Mouse (Mus musculus): ENCODE results near the gene Serpina10. TPM values are rescaled to one million over a fixed set of nuclear protein-coding genes. Genes with fewer than 3 reads are reported as not detected.
"Not testable (repeated sequence)": the region's sequence is repeated elsewhere in the genome, so short reads cannot be mapped to it uniquely, and the experiment has no call there.

Serpina10 gene
- polyA plus RNA-seq, 1 experiment: not detected

GRCm38 (mm10) chr12:103670344-103670743 lies 39.1 kb upstream of the Serpina10 start:
- H3K79me2 ChIP-seq (ENCODE audit: control insufficient read depth, insufficient read depth): no peaks in the 10 kb centered on the region
- no peaks in the 10 kb centered on the region for H3K27me3 ChIP-seq (ENCODE audit: control insufficient read depth, insufficient read depth, insufficient read length)
- H3ac ChIP-seq (ENCODE audit: control insufficient read depth, insufficient read length, low read depth): no peak overlapping the region
- H3K4me3 ChIP-seq (ENCODE audit: insufficient read depth, poor library complexity, severe bottlenecking): no peak overlapping the region
- no peaks in the 10 kb centered on the region for H3K36me3 ChIP-seq (ENCODE audit: control insufficient read depth, insufficient read depth)
- H3K79me3 ChIP-seq (ENCODE audit: low read depth): no peaks in the 10 kb centered on the region
- TF ChIP-seq MAX (IDR thresholded peaks at IDR 0.05) (no peak), MYOD1 (IDR thresholded peaks at IDR 0.05; ENCODE audit: control insufficient read depth, insufficient read length, low read depth) (no peak), CTCF (IDR thresholded peaks at IDR 0.05; ENCODE audit: control insufficient read depth, insufficient read depth, insufficient read length) (no peak), CEBPB (IDR thresholded peaks at IDR 0.05; ENCODE audit: low read depth) (no peak), USF1 (IDR thresholded peaks at IDR 0.05; ENCODE audit: low read depth) (no peak), MYOG (IDR thresholded peaks at IDR 0.05; ENCODE audit: control insufficient read depth, extremely low read depth, insufficient read length) (no peak), FOSL1 (IDR thresholded peaks at IDR 0.05; ENCODE audit: insufficient read depth, low read length, poor library complexity, severe bottlenecking) (no peak)

GRCm38 (mm10) chr12:103665286-103665685 lies 34.0 kb upstream of the Serpina10 start:
- Histone ChIP-seq H3K27me3 (ENCODE audit: control insufficient read depth, insufficient read depth, insufficient read length) (no peaks in the 10 kb centered on the region), H3K79me2 (ENCODE audit: control insufficient read depth, insufficient read depth) (no peaks in the 10 kb centered on the region), H3K79me3 (ENCODE audit: low read depth) (no peaks in the 10 kb centered on the region), H3ac (ENCODE audit: control insufficient read depth, insufficient read length, low read depth) (no peak overlapping the region), H3K36me3 (ENCODE audit: control insufficient read depth, insufficient read depth) (no peaks in the 10 kb centered on the region), H3K4me3 (ENCODE audit: insufficient read depth, poor library complexity, severe bottlenecking) (no peak overlapping the region)
- no peak for TF ChIP-seq MYOG (IDR thresholded peaks at IDR 0.05; ENCODE audit: control insufficient read depth, extremely low read depth, insufficient read length)
- TF ChIP-seq CTCF (IDR thresholded peaks at IDR 0.05; ENCODE audit: control insufficient read depth, insufficient read depth, insufficient read length): no peak
- TF ChIP-seq CEBPB (IDR thresholded peaks at IDR 0.05; ENCODE audit: low read depth): no peak
- TF ChIP-seq USF1 (IDR thresholded peaks at IDR 0.05; ENCODE audit: low read depth): no peak
- TF ChIP-seq MYOD1 (IDR thresholded peaks at IDR 0.05; ENCODE audit: control insufficient read depth, insufficient read length, low read depth): no peak
- no peak for TF ChIP-seq FOSL1 (IDR thresholded peaks at IDR 0.05; ENCODE audit: insufficient read depth, low read length, poor library complexity, severe bottlenecking)
- no peak for TF ChIP-seq MAX (IDR thresholded peaks at IDR 0.05)

- not testable (repeated sequence) for H3K4me3 ChIP-seq (ENCODE audit: insufficient read depth, poor library complexity, severe bottlenecking); H3ac ChIP-seq (ENCODE audit: control insufficient read depth, insufficient read length, low read depth); H3K27me3 ChIP-seq (ENCODE audit: control insufficient read depth, insufficient read depth, insufficient read length); H3K79me2 ChIP-seq (ENCODE audit: control insufficient read depth, insufficient read depth); H3K36me3 ChIP-seq (ENCODE audit: control insufficient read depth, insufficient read depth); H3K79me3 ChIP-seq (ENCODE audit: low read depth)
These were observed 30.8 kb upstream of the Serpina10 start for GRCm38 (mm10) chr12:103662053-103662452.

- Histone ChIP-seq H3K79me3 (ENCODE audit: low read depth) (no peaks in the 10 kb centered on the region), H3K79me2 (ENCODE audit: control insufficient read depth, insufficient read depth) (no peaks in the 10 kb centered on the region), H3K36me3 (ENCODE audit: control insufficient read depth, insufficient read depth) (no peaks in the 10 kb centered on the region), H3ac (ENCODE audit: control insufficient read depth, insufficient read length, low read depth) (no peak overlapping the region), H3K4me3 (ENCODE audit: insufficient read depth, poor library complexity, severe bottlenecking) (no peak overlapping the region), H3K27me3 (ENCODE audit: control insufficient read depth, insufficient read depth, insufficient read length) (no peaks in the 10 kb centered on the region)
- TF ChIP-seq CTCF (IDR thresholded peaks at IDR 0.05; ENCODE audit: control insufficient read depth, insufficient read depth, insufficient read length): no peak
- TF ChIP-seq CEBPB (IDR thresholded peaks at IDR 0.05; ENCODE audit: low read depth): no peak
- TF ChIP-seq MAX (IDR thresholded peaks at IDR 0.05): no peak
- no peak for TF ChIP-seq MYOG (IDR thresholded peaks at IDR 0.05; ENCODE audit: control insufficient read depth, extremely low read depth, insufficient read length)
These were observed 28.8 kb upstream of the Serpina10 start for GRCm38 (mm10) chr12:103660076-103660475.

- TF ChIP-seq MYOD1 (IDR thresholded peaks at IDR 0.05; ENCODE audit: control insufficient read depth, insufficient read length, low read depth) (no peak), CTCF (IDR thresholded peaks at IDR 0.05; ENCODE audit: control insufficient read depth, insufficient read depth, insufficient read length) (no peak), USF1 (IDR thresholded peaks at IDR 0.05; ENCODE audit: low read depth) (no peak), CEBPB (IDR thresholded peaks at IDR 0.05; ENCODE audit: low read depth) (no peak), MYOG (IDR thresholded peaks at IDR 0.05; ENCODE audit: control insufficient read depth, extremely low read depth, insufficient read length) (no peak), MAX (IDR thresholded peaks at IDR 0.05) (no peak), FOSL1 (IDR thresholded peaks at IDR 0.05; ENCODE audit: insufficient read depth, low read length, poor library complexity, severe bottlenecking) (no peak)
- Histone ChIP-seq H3K79me2 (ENCODE audit: control insufficient read depth, insufficient read depth) (no peaks in the 10 kb centered on the region), H3K36me3 (ENCODE audit: control insufficient read depth, insufficient read depth) (no peaks in the 10 kb centered on the region), H3ac (ENCODE audit: control insufficient read depth, insufficient read length, low read depth) (no peak overlapping the region), H3K27me3 (ENCODE audit: control insufficient read depth, insufficient read depth, insufficient read length) (no peaks in the 10 kb centered on the region), H3K4me3 (ENCODE audit: insufficient read depth, poor library complexity, severe bottlenecking) (no peak overlapping the region), H3K79me3 (ENCODE audit: low read depth) (no peaks in the 10 kb centered on the region)
These were observed 27.9 kb upstream of the Serpina10 start for GRCm38 (mm10) chr12:103659171-103659570.

GRCm38 (mm10) chr12:103657991-103658390 lies 26.7 kb upstream of the Serpina10 start:
- TF ChIP-seq CEBPB (IDR thresholded peaks at IDR 0.05; ENCODE audit: low read depth): no peak
- TF ChIP-seq MAX (IDR thresholded peaks at IDR 0.05): no peak
- no peak for TF ChIP-seq CTCF (IDR thresholded peaks at IDR 0.05; ENCODE audit: control insufficient read depth, insufficient read depth, insufficient read length)
- no peak for TF ChIP-seq USF1 (IDR thresholded peaks at IDR 0.05; ENCODE audit: low read depth)
- no peak for TF ChIP-seq MYOG (IDR thresholded peaks at IDR 0.05; ENCODE audit: control insufficient read depth, extremely low read depth, insufficient read length)
- no peak for TF ChIP-seq FOSL1 (IDR thresholded peaks at IDR 0.05; ENCODE audit: insufficient read depth, low read length, poor library complexity, severe bottlenecking)
- no peak for TF ChIP-seq MYOD1 (IDR thresholded peaks at IDR 0.05; ENCODE audit: control insufficient read depth, insufficient read length, low read depth)

More at GRCm38 (mm10) chr12:103657991-103658390, 26.7 kb upstream of the Serpina10 start:
- Histone ChIP-seq H3K79me2 (ENCODE audit: control insufficient read depth, insufficient read depth) (no peaks in the 10 kb centered on the region), H3K4me3 (ENCODE audit: insufficient read depth, poor library complexity, severe bottlenecking) (no peak overlapping the region), H3K27me3 (ENCODE audit: control insufficient read depth, insufficient read depth, insufficient read length) (no peaks in the 10 kb centered on the region), H3K36me3 (ENCODE audit: control insufficient read depth, insufficient read depth) (no peaks in the 10 kb centered on the region), H3K79me3 (ENCODE audit: low read depth) (no peaks in the 10 kb centered on the region), H3ac (ENCODE audit: control insufficient read depth, insufficient read length, low read depth) (no peak overlapping the region)

All from C2C12 (cell line).